Mouse (Mus musculus): ENCODE measurements at regions not wholly inside any gene's neighbourhood (a gene's known extent, or its start where the extent isn't known, plus 50 kb on each side); places are given as distances from the start of the nearest gene placed in this dataset.
A peak's percentile ranks its signal among the peaks of the same experiment; 100 is the strongest.

- Histone ChIP-seq H3K9ac (no peak overlapping the region), H3K27me3 (ENCODE audit: control insufficient read depth, insufficient read depth, low read length) (no peaks in the 10 kb centered on the region), H3K36me3 (replicated peaks; ENCODE audit: control insufficient read depth, insufficient read depth) (no peaks in the 10 kb centered on the region), H3K9me3 (ENCODE audit: control insufficient read depth, low read length) (no peaks in the 10 kb centered on the region), H3K4me3 (replicated peaks; ENCODE audit: low read length) (no peak overlapping the region), H3K4me2 (replicated peaks) (no peak overlapping the region), H3K27ac (no peak overlapping the region), H3K4me1 (replicated peaks; ENCODE audit: control insufficient read depth, insufficient read depth, low read length) (no peaks in the 10 kb centered on the region)
- ATAC-seq (ENCODE audit: low FRiP score) (no peak), DNase-seq (ENCODE audit: low spot score) (no peak)
- 84% methylated on average over 7 of the region's 7 CpGs for WGBS
Measured at GRCm38 (mm10) chr3:123754011-123754610, 63.5 kb upstream of the Ndst3 start.

GRCm38 (mm10) chr3:123754927-123755326, 64.3 kb upstream of the Ndst3 start:
- H3K27ac ChIP-seq = no peak overlapping the region
- H3K4me2 ChIP-seq (replicated peaks) = no peak overlapping the region
- H3K36me3 ChIP-seq (replicated peaks; ENCODE audit: control insufficient read depth, insufficient read depth) = no peaks in the 10 kb centered on the region
- no peaks in the 10 kb centered on the region for H3K4me1 ChIP-seq (replicated peaks; ENCODE audit: control insufficient read depth, insufficient read depth, low read length)
- no peak for ATAC-seq (ENCODE audit: low FRiP score)
- H3K27me3 ChIP-seq (ENCODE audit: control insufficient read depth, insufficient read depth, low read length) = no peaks in the 10 kb centered on the region
- DNase-seq (ENCODE audit: low spot score) = no peak
- no peak overlapping the region for H3K4me3 ChIP-seq (replicated peaks; ENCODE audit: low read length)
- 85% methylated on average over 1 of the region's 1 CpGs for WGBS
- H3K9ac ChIP-seq = no peak overlapping the region
- no peaks in the 10 kb centered on the region for H3K9me3 ChIP-seq (ENCODE audit: control insufficient read depth, low read length)

DNA sequence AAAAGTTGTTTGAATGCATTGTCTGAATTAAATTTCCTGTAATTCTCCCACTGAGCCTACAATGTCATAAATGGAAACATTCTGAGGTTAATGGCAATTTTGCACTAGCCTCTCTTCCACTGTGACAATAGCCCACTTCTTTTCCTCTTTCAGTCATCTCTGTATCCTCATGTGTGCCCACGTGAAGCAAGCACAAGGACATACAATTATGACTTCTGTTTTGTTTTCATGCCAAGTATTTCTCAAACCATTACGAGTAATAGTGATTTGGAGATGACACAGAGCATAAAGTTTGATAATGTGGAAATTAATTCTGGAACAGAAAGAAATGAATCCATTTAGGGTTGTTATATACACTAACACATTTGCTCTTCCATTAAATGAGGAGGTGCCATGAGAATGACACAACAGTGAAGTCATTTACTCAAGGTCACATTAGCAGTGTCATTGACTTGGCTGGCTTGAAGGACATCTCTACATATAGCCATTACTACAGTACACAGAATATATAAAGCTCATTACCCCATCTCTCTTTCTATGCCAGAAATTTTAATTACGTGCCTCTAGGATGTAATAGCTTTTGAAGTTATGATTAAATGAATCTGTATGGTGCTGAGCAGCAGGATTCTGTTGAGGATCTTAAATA, 75.4 kb upstream of the Ndst3 start:
- Histone ChIP-seq H3K4me1 (replicated peaks; ENCODE audit: control insufficient read depth, insufficient read depth, low read length) (no peaks in the 10 kb centered on the region), H3K9ac (no peak overlapping the region), H3K4me2 (replicated peaks) (no peak overlapping the region), H3K36me3 (replicated peaks; ENCODE audit: control insufficient read depth, insufficient read depth) (no peaks in the 10 kb centered on the region), H3K4me3 (replicated peaks; ENCODE audit: low read length) (no peak overlapping the region), H3K9me3 (ENCODE audit: control insufficient read depth, low read length) (no peaks in the 10 kb centered on the region), H3K27ac (0 out of 2 replicates have a peak overlapping the region, but pooled peaks have one; percentile 11), H3K27me3 (ENCODE audit: control insufficient read depth, insufficient read depth, low read length) (no peaks in the 10 kb centered on the region)
- ATAC-seq (ENCODE audit: low FRiP score) (peak; percentile 59; the same call in 1 of the 2 replicates), DNase-seq (ENCODE audit: low spot score) (no peak)
- WGBS = 68% methylated on average over 3 of the region's 3 CpGs

GRCm38 (mm10) chr3:123766557-123766913, 75.9 kb upstream of the Ndst3 start:
- 0 out of 2 replicates have a peak overlapping the region, but pooled peaks have one; percentile 11 for H3K27ac ChIP-seq
- DNase-seq (ENCODE audit: low spot score) = no peak
- no peak overlapping the region for H3K4me3 ChIP-seq (replicated peaks; ENCODE audit: low read length)
- H3K9me3 ChIP-seq (ENCODE audit: control insufficient read depth, low read length) = no peaks in the 10 kb centered on the region
- no peaks in the 10 kb centered on the region for H3K4me1 ChIP-seq (replicated peaks; ENCODE audit: control insufficient read depth, insufficient read depth, low read length)
- no peak overlapping the region for H3K9ac ChIP-seq
- WGBS = 59% methylated on average over 6 of the region's 6 CpGs
- H3K27me3 ChIP-seq (ENCODE audit: control insufficient read depth, insufficient read depth, low read length) = no peaks in the 10 kb centered on the region
- ATAC-seq (ENCODE audit: low FRiP score) = peak; percentile 31; the same call in 1 of the 2 replicates
- no peaks in the 10 kb centered on the region for H3K36me3 ChIP-seq (replicated peaks; ENCODE audit: control insufficient read depth, insufficient read depth)
- H3K4me2 ChIP-seq (replicated peaks) = no peak overlapping the region

DNA sequence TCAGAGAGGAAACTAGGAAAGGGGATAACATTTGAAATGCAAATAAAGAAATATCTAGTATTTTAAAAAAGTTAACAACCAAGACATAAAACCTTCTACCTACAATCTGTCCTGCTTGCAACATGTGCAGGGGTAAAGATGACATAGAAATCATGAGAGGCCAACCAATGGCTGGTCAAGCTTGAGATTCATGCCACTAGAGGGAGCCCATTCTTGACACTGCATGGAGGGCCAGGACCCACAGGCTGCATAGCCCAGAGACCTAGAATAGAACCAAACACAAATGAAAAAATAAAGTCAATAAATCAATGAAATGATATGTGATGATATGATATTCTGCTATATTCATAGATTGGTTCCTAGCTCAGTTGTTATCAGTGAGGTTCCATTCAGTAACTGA, 89.9 kb upstream of the Ndst3 start:
- H3K4me2 ChIP-seq (replicated peaks) = no peak overlapping the region
- H3K4me1 ChIP-seq (replicated peaks; ENCODE audit: control insufficient read depth, insufficient read depth, low read length) = no peaks in the 10 kb centered on the region
- no peak overlapping the region for H3K4me3 ChIP-seq (replicated peaks; ENCODE audit: low read length)
- no peak overlapping the region for H3K27ac ChIP-seq
- ATAC-seq (ENCODE audit: low FRiP score) (no peak), DNase-seq (ENCODE audit: low spot score) (no peak)
- no peaks in the 10 kb centered on the region for H3K27me3 ChIP-seq (ENCODE audit: control insufficient read depth, insufficient read depth, low read length)
- H3K36me3 ChIP-seq (replicated peaks; ENCODE audit: control insufficient read depth, insufficient read depth) = no peaks in the 10 kb centered on the region
- no peak overlapping the region for H3K9ac ChIP-seq
- no peaks in the 10 kb centered on the region for H3K9me3 ChIP-seq (ENCODE audit: control insufficient read depth, low read length)

- H3K36me3 ChIP-seq (replicated peaks; ENCODE audit: control insufficient read depth, insufficient read depth) = no peaks in the 10 kb centered on the region
- H3K4me3 ChIP-seq (replicated peaks; ENCODE audit: low read length) = no peak overlapping the region
- DNase-seq (ENCODE audit: low spot score) (no peak), ATAC-seq (ENCODE audit: low FRiP score) (no peak)
- no peak overlapping the region for H3K27ac ChIP-seq
- H3K4me2 ChIP-seq (replicated peaks) = no peak overlapping the region
- no peak overlapping the region for H3K9ac ChIP-seq
- no peaks in the 10 kb centered on the region for H3K4me1 ChIP-seq (replicated peaks; ENCODE audit: control insufficient read depth, insufficient read depth, low read length)
- 0 out of 2 replicates have a peak, but pooled peaks cover under 1% of the 10 kb centered on the region for H3K9me3 ChIP-seq (ENCODE audit: control insufficient read depth, low read length)
- 72% methylated on average over 1 of the region's 1 CpGs for WGBS
- H3K27me3 ChIP-seq (ENCODE audit: control insufficient read depth, insufficient read depth, low read length) = no peaks in the 10 kb centered on the region
Measured at GRCm38 (mm10) chr3:123781581-123781980, 90.9 kb upstream of the Ndst3 start.

DNA sequence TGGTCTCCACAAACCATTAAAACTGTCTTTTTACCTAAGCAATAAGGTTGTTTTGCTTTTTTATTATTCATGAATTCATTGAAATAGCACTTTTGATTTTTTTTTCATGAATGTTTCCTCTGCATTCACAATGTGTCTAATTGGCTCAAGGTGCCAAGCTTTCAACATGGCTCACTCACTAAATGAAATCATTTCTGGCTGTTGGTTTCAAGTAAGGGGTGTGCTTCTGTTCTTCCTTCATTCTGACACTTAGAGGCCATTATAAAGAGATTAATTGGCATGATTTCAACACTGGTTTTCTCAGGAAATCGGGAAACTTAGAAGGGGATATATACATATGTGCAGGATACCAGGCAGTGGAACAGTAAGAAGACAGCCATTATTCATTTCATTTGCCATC, 93.5 kb upstream of the Ndst3 start:
- no peak overlapping the region for H3K27ac ChIP-seq
- no peak for ATAC-seq (ENCODE audit: low FRiP score)
- H3K36me3 ChIP-seq (replicated peaks; ENCODE audit: control insufficient read depth, insufficient read depth) = no peaks in the 10 kb centered on the region

DNA sequence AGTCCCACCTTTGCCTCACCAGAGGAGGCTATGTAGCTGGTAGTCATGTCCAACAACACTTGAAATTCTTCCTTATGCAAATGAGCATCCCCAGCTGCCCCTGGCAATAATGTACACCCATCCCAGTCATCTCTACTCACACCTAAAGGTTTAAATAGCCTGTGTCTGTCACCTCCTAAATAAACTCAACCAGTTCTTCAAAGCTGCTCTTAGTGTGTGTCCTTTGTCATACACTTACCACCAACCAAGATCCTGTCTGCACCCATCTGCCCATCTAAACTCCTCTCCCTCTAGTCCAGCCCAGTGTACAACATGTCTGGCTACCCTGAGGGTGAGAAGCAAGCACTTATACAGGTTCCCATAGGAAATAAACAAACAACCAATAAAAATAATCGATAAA, 103.4 kb upstream of the Ndst3 start:
- no peak for ATAC-seq (ENCODE audit: low FRiP score)
- Histone ChIP-seq H3K36me3 (replicated peaks; ENCODE audit: control insufficient read depth, insufficient read depth) (no peaks in the 10 kb centered on the region), H3K4me1 (replicated peaks; ENCODE audit: control insufficient read depth, insufficient read depth, low read length) (no peaks in the 10 kb centered on the region), H3K27me3 (ENCODE audit: control insufficient read depth, insufficient read depth, low read length) (no peaks in the 10 kb centered on the region), H3K4me2 (replicated peaks) (no peak overlapping the region), H3K27ac (no peak overlapping the region), H3K4me3 (replicated peaks; ENCODE audit: low read length) (no peak overlapping the region), H3K9me3 (ENCODE audit: control insufficient read depth, low read length) (no peaks in the 10 kb centered on the region), H3K9ac (no peak overlapping the region)
- 96% methylated on average over 1 of the region's 1 CpGs for WGBS
- DNase-seq (ENCODE audit: low spot score) = no peak

More for the DNA sequence above, 93.5 kb upstream of the Ndst3 start:
- Histone ChIP-seq H3K27me3 (ENCODE audit: control insufficient read depth, insufficient read depth, low read length) (no peaks in the 10 kb centered on the region), H3K4me1 (replicated peaks; ENCODE audit: control insufficient read depth, insufficient read depth, low read length) (no peaks in the 10 kb centered on the region), H3K4me3 (replicated peaks; ENCODE audit: low read length) (no peak overlapping the region), H3K4me2 (replicated peaks) (no peak overlapping the region), H3K9me3 (ENCODE audit: control insufficient read depth, low read length) (peaks cover 3% of the 10 kb centered on the region; the same call in 1 of the 2 replicates), H3K9ac (no peak overlapping the region)
- 82% methylated on average over 1 of the region's 1 CpGs for WGBS
- no peak for DNase-seq (ENCODE audit: low spot score)

GRCm38 (mm10) chr3:123805338-123805737, 114.7 kb upstream of the Ndst3 start:
- Histone ChIP-seq H3K4me1 (replicated peaks; ENCODE audit: control insufficient read depth, insufficient read depth, low read length) (0 out of 2 replicates have a peak, but pooled peaks cover 5% of the 10 kb centered on the region), H3K4me2 (replicated peaks) (no peak overlapping the region), H3K27me3 (ENCODE audit: control insufficient read depth, insufficient read depth, low read length) (no peaks in the 10 kb centered on the region), H3K9me3 (ENCODE audit: control insufficient read depth, low read length) (no peaks in the 10 kb centered on the region), H3K36me3 (replicated peaks; ENCODE audit: control insufficient read depth, insufficient read depth) (no peaks in the 10 kb centered on the region), H3K4me3 (replicated peaks; ENCODE audit: low read length) (no peak overlapping the region), H3K9ac (no peak overlapping the region), H3K27ac (no peak overlapping the region)
- DNase-seq (ENCODE audit: low spot score) (no peak), ATAC-seq (ENCODE audit: low FRiP score) (no peak)
- WGBS = 91% methylated on average over 3 of the region's 3 CpGs

All from hindbrain, embryonic 14.5 days (tissue).